Mouse (Mus musculus) kidney, embryonic 16.5 days (tissue): ENCODE measurements at regions not wholly inside any gene's neighbourhood (a gene's known extent, or its start where the extent isn't known, plus 50 kb on each side); places are given as distances from the start of the nearest gene placed in this dataset.

Experiments used
- ATAC-seq: fragments of 200-750 bp; cut with Nextera tagmentation; 2 replicates; pipeline ENCODE4 v1.8.0; 2017; ENCODE audit warnings: moderate TSS enrichment; ENCODE audit not compliant: low FRiP score, low TSS enrichment
- H3K27ac ChIP-seq: fragments of 300-500 bp; sonication (generic); 2 replicates; pipeline ENCODE4 v1.5.1; 2014; ENCODE audit warnings: low read length
- H3K27me3 ChIP-seq: fragments of 300-500 bp; sonication (generic); 2 replicates; pipeline ENCODE4 v1.6.1; 2014; ENCODE audit warnings: low read length, control low read depth, mixed read lengths; ENCODE audit not compliant: insufficient read depth
- H3K36me3 ChIP-seq: fragments of 300-500 bp; sonication (generic); 2 replicates; pipeline ENCODE4 v1.6.1; 2014; ENCODE audit warnings: low read length, control low read depth, mixed read lengths; ENCODE audit not compliant: insufficient read depth
- H3K4me1 ChIP-seq: fragments of 300-500 bp; sonication (generic); 2 replicates; pipeline ENCODE4 v1.6.1; 2014; ENCODE audit warnings: low read length, control low read depth, mixed read lengths; ENCODE audit not compliant: insufficient read depth
- H3K4me2 ChIP-seq: fragments of 300-500 bp; sonication (generic); replicated peaks from 2 replicates; pipeline ENCODE4 v1.6.1; 2014; ENCODE audit warnings: low read depth, low read length
- H3K4me3 ChIP-seq: fragments of 300-500 bp; sonication (generic); 2 replicates; pipeline ENCODE4 v1.5.1; 2014; ENCODE audit warnings: mild to moderate bottlenecking, low read length
- H3K9ac ChIP-seq: fragments of 300-500 bp; sonication (generic); replicated peaks from 2 replicates; pipeline ENCODE4 v1.6.1; 2014; ENCODE audit warnings: low read length
- H3K9me3 ChIP-seq: fragments of 300-500 bp; sonication (generic); 2 replicates; pipeline ENCODE4 v1.6.1; 2016; ENCODE audit warnings: low read length, control low read depth
- WGBS: fragments of 180-500 bp; shearing (Covaris S2); extraction: QIAGEN DNeasy Blood & Tissue Kit; methylation state at CpG from one replicate; pipeline ENCODE4 v1.1.7; 2014; 5-methylcytosine and 5-hydroxymethylcytosine counted together

DNA sequence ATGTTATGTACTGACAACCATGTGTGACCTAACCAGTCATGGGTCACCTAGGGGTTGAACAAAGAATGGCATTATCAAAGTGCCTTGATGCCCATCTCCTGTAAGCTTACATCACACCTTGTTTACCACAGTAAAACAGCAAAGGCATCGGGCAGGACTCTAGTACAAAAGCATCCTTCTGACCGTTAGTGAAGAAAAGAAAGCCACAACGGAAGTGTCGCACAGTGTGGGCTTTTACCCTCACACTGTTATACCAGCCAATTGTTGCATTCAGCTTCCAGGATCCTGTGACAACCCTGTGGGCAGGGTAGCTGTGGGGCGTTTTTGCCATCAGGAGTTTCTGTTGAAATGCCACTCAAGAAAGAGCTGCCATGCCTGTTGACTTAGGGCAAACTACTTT lies 175.6 kb upstream of the Hmga2 start:
- no peaks in the 10 kb centered on the region for H3K27me3 ChIP-seq
- no peak overlapping the region for H3K27ac ChIP-seq
- peaks cover 9% of the 10 kb centered on the region; the same call in 1 of the 2 replicates for H3K4me1 ChIP-seq
- no peak overlapping the region for H3K9ac ChIP-seq
- ATAC-seq = no peak
- 0 out of 2 replicates have a peak, but pooled peaks cover 3% of the 10 kb centered on the region for H3K36me3 ChIP-seq
- H3K4me3 ChIP-seq = no peak overlapping the region
- peaks cover 6% of the 10 kb centered on the region; the same call in 1 of the 2 replicates for H3K9me3 ChIP-seq
- H3K4me2 ChIP-seq = no peak overlapping the region
- WGBS = 88% methylated on average over 5 of the region's 5 CpGs

DNA sequence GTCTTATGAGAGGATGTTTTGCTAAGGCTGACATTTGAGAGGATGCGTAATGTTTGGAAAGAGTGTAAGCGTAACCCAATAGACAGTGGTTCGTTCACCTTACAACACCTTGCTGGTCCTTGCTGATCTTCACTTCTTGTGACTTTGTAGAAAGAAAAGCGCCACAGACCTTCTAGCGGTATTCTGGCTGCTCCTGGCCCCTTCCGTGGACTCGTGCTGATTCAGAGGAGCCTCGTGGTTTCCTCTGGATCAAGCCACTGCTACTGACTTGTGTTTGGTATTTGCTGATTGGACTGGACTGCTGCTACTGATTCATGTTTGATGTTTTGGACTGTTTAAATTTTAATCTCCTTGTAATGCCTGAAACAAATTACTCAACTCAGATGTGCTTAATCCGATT lies 174.1 kb upstream of the Hmga2 start:
- Histone ChIP-seq H3K4me2 (no peak overlapping the region), H3K36me3 (0 out of 2 replicates have a peak, but pooled peaks cover 3% of the 10 kb centered on the region), H3K27me3 (no peaks in the 10 kb centered on the region), H3K9me3 (peaks cover 6% of the 10 kb centered on the region; the same call in 1 of the 2 replicates), H3K4me1 (peaks cover 15% of the 10 kb centered on the region), H3K4me3 (no peak overlapping the region), H3K9ac (no peak overlapping the region), H3K27ac (no peak overlapping the region)
- WGBS = 92% methylated on average over 9 of the region's 9 CpGs
- no peak for ATAC-seq

DNA sequence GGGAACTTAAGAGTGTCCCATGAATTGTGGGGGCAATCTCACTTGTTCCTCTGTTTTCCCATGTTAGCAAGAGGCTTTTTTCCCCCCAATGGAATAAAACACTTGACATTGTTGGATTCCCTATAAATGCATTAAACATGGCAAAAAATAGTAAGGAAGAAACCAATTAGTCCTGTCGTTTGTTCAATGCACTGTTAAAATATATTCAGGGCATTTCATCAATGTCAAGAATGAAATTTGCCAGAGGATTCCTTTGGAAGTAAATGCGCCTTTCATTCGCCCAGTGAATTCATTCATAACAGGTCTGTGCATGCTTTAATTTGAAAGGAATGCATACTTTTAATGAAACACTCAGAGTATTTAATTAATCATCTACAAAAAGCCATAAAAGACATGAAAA lies 172.5 kb upstream of the Hmga2 start:
- 62% methylated on average over 3 of the region's 3 CpGs for WGBS
- H3K9me3 ChIP-seq = peaks cover 6% of the 10 kb centered on the region; the same call in 1 of the 2 replicates
- no peak overlapping the region for H3K27ac ChIP-seq
- H3K9ac ChIP-seq = no peak overlapping the region
- H3K36me3 ChIP-seq = 0 out of 2 replicates have a peak, but pooled peaks cover 3% of the 10 kb centered on the region
- no peaks in the 10 kb centered on the region for H3K27me3 ChIP-seq
- no peak overlapping the region for H3K4me3 ChIP-seq
- H3K4me1 ChIP-seq = peaks cover 15% of the 10 kb centered on the region
- H3K4me2 ChIP-seq = no peak overlapping the region
- ATAC-seq = no peak

DNA sequence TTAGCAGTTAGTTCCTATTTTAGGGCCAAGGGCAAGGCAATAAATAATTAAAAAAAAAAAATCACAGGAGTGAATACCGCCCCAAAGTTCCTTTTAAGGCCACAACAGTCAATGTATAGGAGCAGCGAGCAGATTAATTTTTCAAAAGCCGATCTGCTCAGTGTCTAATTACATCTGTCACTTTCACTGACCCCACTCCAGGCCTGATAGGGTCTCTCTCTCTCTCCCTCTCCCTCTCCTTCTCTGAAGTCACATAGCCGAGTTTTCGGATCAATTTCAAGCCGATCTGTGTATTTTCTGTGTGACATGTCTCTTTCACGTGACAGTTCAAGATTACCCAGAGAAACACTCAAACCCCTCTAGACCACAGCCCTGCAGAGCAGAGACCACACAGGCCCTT lies 171.8 kb upstream of the Hmga2 start:
- no peak overlapping the region for H3K4me2 ChIP-seq
- H3K9me3 ChIP-seq = peaks cover 6% of the 10 kb centered on the region; the same call in 1 of the 2 replicates
- 0 out of 2 replicates have a peak, but pooled peaks cover 3% of the 10 kb centered on the region for H3K36me3 ChIP-seq
- 42% methylated on average over 7 of the region's 7 CpGs for WGBS
- no peak overlapping the region for H3K9ac ChIP-seq
- H3K27me3 ChIP-seq = no peaks in the 10 kb centered on the region
- no peak overlapping the region for H3K4me3 ChIP-seq
- no peak for ATAC-seq
- peaks cover 15% of the 10 kb centered on the region for H3K4me1 ChIP-seq
- H3K27ac ChIP-seq = no peak overlapping the region

DNA sequence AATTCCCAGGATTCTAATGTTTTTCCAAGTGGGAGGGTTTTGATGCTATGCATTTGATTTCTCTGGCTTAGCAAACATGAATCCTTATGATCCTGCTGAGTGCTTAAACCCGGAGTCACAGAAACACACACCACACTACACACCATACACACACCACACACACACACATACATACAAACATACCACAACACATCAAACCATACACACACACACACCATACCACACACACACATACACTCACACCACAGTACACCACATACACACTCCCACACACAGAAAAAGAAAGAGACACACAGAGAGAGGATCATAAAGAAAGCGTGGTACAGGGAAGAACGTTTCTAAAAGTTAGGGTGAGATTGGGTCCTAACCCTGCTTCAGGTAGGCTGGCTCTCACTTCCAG lies 171.1 kb upstream of the Hmga2 start:
- H3K4me1 ChIP-seq = peaks cover 15% of the 10 kb centered on the region
- H3K27ac ChIP-seq = no peak overlapping the region
- H3K36me3 ChIP-seq = 0 out of 2 replicates have a peak, but pooled peaks cover 3% of the 10 kb centered on the region
- H3K27me3 ChIP-seq = no peaks in the 10 kb centered on the region
- no peak overlapping the region for H3K4me3 ChIP-seq
- H3K9ac ChIP-seq = no peak overlapping the region
- H3K4me2 ChIP-seq = peak overlapping the region; percentile 22
- WGBS = 36% methylated on average over 3 of the region's 3 CpGs
- H3K9me3 ChIP-seq = peaks cover 6% of the 10 kb centered on the region; the same call in 1 of the 2 replicates
- ATAC-seq = no peak

DNA sequence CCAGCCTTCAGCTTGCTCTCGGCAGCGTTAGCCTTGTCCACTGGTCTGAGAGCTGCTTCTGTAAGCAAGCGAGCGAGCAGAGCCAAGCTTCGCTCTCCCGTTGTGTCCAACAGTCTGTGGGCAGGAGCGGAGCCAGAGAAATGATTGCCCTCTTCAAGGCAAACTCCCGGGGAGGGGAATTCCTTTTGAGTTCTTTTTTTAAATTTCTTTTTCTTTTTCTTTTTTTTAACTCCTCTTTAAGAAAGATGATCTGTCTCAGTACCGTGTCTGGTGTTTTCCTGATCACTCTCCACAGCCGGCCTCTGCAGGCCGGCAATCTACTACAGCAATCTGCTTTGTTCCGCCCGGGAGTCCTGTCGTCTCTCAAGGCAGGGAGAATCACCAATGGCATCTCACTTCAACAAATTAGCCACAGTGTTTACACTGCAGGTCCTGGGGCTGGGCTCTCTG lies 170.6 kb upstream of the Hmga2 start:
- Histone ChIP-seq H3K4me1 (peaks cover 15% of the 10 kb centered on the region), H3K36me3 (0 out of 2 replicates have a peak, but pooled peaks cover 3% of the 10 kb centered on the region), H3K27me3 (no peaks in the 10 kb centered on the region), H3K4me2 (peak overlapping the region; percentile 22), H3K9me3 (peaks cover 6% of the 10 kb centered on the region; the same call in 1 of the 2 replicates), H3K9ac (no peak overlapping the region), H3K27ac (no peak overlapping the region), H3K4me3 (no peak overlapping the region)
- 5% methylated on average over 14 of the region's 14 CpGs for WGBS
- peak; percentile 79; the same call in 1 of the 2 replicates for ATAC-seq

DNA sequence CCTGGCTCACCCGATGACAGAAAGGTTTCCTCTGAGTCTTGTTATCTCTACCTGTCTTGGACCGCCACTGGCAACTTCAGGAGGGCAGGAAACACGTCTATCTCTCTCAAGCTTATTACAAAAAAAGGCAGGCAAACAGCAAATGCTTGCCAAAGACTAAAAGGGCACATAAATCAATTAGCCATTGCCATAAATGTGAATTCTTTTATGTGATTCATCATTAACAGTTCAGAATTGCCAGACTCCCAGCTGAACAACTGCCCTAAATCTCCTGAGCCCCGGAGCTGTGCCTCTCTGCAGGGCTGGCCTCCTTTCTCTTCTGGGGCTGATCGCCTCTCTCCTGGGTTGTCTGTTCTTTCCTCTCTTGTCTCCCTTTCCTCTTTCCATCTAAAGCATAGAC lies 164.6 kb upstream of the Hmga2 start:
- no peak overlapping the region for H3K4me3 ChIP-seq
- H3K9ac ChIP-seq = no peak overlapping the region
- 0 out of 2 replicates have a peak, but pooled peaks cover 3% of the 10 kb centered on the region for H3K4me1 ChIP-seq
- H3K36me3 ChIP-seq = no peaks in the 10 kb centered on the region
- H3K27ac ChIP-seq = no peak overlapping the region
- no peak overlapping the region for H3K4me2 ChIP-seq
- 32% methylated on average over 5 of the region's 5 CpGs for WGBS
- no peaks in the 10 kb centered on the region for H3K27me3 ChIP-seq
- H3K9me3 ChIP-seq = no peaks in the 10 kb centered on the region
- no peak for ATAC-seq

DNA sequence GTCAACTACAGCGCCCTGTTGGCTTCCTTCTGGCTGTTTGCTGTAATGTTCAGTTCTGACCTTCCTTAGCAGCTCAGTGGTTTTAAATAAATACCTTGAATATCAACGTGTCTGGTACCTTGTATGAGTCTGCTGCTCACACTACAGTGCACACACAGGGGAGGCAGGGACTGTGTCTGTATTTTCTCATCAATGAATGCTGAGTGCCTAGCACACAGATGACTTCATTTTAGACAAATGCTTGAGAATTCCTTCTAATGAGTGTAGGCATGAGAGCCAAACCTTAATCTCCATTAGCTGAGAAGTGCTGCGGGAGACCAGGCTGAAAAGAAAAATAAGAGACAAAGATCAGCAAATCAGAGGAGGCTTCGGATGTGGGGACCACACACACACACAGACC lies 162.0 kb upstream of the Hmga2 start:
- 60% methylated on average over 4 of the region's 4 CpGs for WGBS
- no peak for ATAC-seq
- Histone ChIP-seq H3K36me3 (no peaks in the 10 kb centered on the region), H3K9ac (no peak overlapping the region), H3K27ac (no peak overlapping the region), H3K4me3 (no peak overlapping the region), H3K9me3 (no peaks in the 10 kb centered on the region), H3K4me2 (no peak overlapping the region), H3K4me1 (0 out of 2 replicates have a peak, but pooled peaks cover 3% of the 10 kb centered on the region), H3K27me3 (no peaks in the 10 kb centered on the region)

DNA sequence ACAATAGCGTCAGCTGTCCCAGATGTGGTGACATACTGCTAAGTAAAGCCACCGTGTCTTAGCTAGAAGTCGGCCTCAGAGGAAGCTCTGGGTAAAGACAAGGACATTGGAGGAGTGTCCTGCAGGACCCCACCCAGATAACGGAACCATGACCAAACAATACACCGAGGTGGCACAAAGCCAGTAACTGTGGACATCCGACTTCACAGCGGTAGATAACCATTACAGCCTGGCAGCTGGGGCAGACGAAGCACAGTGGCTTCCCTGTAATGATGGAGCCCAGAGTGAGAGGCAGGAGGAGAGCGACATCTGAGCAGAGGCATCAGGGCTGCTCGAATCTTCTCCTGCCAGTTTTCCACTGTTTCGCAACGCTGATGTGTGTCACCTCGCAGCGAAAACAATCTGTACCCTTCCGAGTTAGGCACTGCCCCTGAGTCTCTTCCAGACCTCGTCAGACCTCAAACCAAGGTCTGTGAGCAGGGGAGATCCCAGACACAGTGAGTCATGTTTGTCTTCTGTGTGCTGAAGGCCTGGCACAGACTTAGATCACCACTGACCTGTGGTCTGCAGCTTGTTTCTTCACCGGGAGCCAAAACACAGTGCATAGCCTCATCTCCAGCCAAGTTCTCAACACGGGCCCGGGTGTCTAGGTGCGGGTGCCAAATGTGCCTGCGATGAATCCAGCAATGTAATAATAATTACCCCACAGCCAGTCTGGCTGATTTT lies 159.7 kb upstream of the Hmga2 start:
- Histone ChIP-seq H3K4me3 (no peak overlapping the region), H3K36me3 (no peaks in the 10 kb centered on the region), H3K9ac (no peak overlapping the region), H3K4me1 (0 out of 2 replicates have a peak, but pooled peaks cover 2% of the 10 kb centered on the region), H3K9me3 (no peaks in the 10 kb centered on the region), H3K27ac (no peak overlapping the region), H3K27me3 (no peaks in the 10 kb centered on the region), H3K4me2 (no peak overlapping the region)
- ATAC-seq = no peak
- 60% methylated on average over 21 of the region's 21 CpGs for WGBS

DNA sequence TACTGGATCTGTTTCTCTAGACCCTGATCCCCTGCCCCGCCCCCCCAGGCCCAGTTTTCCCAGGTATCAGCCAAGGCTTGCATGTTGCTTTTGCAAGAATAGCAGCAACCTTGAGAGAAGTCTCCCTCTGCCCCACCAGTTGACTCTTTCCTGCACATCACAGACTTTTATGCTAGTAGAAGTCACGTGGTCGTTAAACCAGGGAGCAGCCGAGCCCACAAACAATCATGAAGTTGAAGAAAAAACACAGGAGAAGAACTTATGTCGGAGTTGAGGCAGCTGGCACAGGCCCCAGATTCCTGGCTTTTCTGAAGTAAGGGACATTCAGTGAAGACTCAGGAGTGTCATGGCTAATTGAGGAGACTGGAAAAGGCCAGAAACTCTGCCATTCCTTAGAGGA lies 158.9 kb upstream of the Hmga2 start:
- no peaks in the 10 kb centered on the region for H3K9me3 ChIP-seq
- 62% methylated on average over 5 of the region's 5 CpGs for WGBS
- ATAC-seq = no peak
- no peak overlapping the region for H3K27ac ChIP-seq
- H3K4me3 ChIP-seq = no peak overlapping the region
- H3K36me3 ChIP-seq = no peaks in the 10 kb centered on the region
- H3K27me3 ChIP-seq = no peaks in the 10 kb centered on the region
- H3K9ac ChIP-seq = no peak overlapping the region
- H3K4me2 ChIP-seq = no peak overlapping the region
- no peaks in the 10 kb centered on the region for H3K4me1 ChIP-seq
